ENCODE assay signal across 19 mouse cellular contexts in the genomic region with DNA sequence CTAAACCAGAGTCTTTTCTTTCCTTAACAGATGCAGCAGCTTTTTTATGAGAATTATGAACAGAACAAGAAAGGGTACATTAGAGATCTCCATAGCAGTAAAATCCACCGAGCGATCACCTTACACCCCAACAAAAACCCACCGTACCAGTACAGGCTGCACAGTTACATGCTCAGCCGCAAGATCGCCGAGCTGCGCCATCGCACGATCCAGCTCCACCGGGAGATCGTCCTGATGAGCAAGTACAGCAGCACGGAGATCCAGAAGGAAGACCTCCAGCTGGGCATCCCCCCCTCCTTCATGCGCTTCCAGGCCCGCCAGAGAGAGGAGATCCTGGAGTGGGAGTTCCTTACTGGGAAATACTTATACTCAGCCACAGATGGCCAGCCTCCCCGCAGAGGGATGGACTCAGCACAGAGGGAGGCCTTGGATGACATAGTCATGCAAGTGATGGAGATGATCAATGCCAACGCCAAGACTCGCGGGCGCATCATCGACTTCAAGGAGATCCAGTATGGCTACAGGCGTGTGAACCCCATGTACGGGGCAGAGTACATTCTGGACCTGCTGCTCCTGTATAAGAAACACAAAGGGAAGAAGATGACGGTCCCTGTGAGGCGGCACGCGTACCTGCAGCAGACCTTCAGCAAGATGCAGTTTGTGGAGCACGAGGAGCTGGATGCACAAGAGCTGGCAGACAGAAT.
DNase-seq lines count a peak whose midpoint lies in the region; TF ChIP-seq lines count a peak whose summit lies in the region.
"Had no signal": no experiment of that assay in that cellular context is flagged by ENCODE, and none has a peak within 500 bp of the region (broad histone marks: within the 10 kb centered on the region; RNA-seq: fewer than 3 reads in every experiment).

No protein-coding gene starts in this region.

- H3K36me3 ChIP-seq in E14TG2a.4 (ENCODE audit: insufficient read depth, low read length) (peaks cover 39% of the 10 kb centered on the region), ES-E14 (ENCODE audit: control insufficient read depth, insufficient read depth, low read length, poor library complexity, severe bottlenecking) (peaks cover 16% of the 10 kb centered on the region; the same call in 1 of the 2 replicates)

- H3K27me3 ChIP-seq in E14TG2a.4 (ENCODE audit: insufficient read depth, low read length), result no peaks in the 10 kb centered on the region
- H3K27me3 ChIP-seq: embryonic facial prominence, embryonic 12.5 days; forebrain, embryonic 12.5 days; forebrain, embryonic 15.5 days had no signal

- peak; percentile 90 for DNase-seq in heart, adult 11 months
- DNase-seq in heart, postnatal 25 days (ENCODE audit: low spot score), result no peak
- DNase-seq in ES-E14 (ENCODE audit: low read depth, low spot score), result no peak
- no peak for DNase-seq in right cerebral cortex, postnatal 10 days (ENCODE audit: low spot score in 2 of 2)
- no peak for DNase-seq in ovary, adult 18-20 months (ENCODE audit: low spot score)
- DNase-seq: adrenal gland, adult 8-10 months; adrenal gland, postnatal 14 days; adrenal gland, postnatal 36 days; cerebellum, adult 11-12 months; cerebellum, adult 2 months; cerebellum, adult 9-10 months; cerebellum, postnatal 10 days; cerebellum, postnatal 25 days; forebrain, postnatal 0 days had no signal

- H3K27ac ChIP-seq in ES-E14 (ENCODE audit: insufficient read depth, low read depth, low read length, poor library complexity, severe bottlenecking), result peak overlapping the region; percentile 20; the same call in 1 of the 2 replicates
- H3K27ac ChIP-seq: embryonic facial prominence, embryonic 10.5 days; embryonic facial prominence, embryonic 12.5 days; forebrain, embryonic 12.5 days; forebrain, embryonic 15.5 days had no signal

- H3K4me1 ChIP-seq in E14TG2a.4 (replicated peaks; ENCODE audit: low read depth, low read length) (peaks cover 18% of the 10 kb centered on the region), ES-E14 (ENCODE audit: control insufficient read depth in 2 of 2, insufficient read depth in 2 of 2, low read length in 2 of 2, poor library complexity in 1 of 2) (no peaks in the 10 kb centered on the region)
- H3K4me1 ChIP-seq: embryonic facial prominence, embryonic 10.5 days; embryonic facial prominence, embryonic 12.5 days; forebrain, embryonic 12.5 days; forebrain, embryonic 15.5 days had no signal

- H3K9ac ChIP-seq in ES-E14 (ENCODE audit: insufficient read depth, low read depth, low read length, poor library complexity, severe bottlenecking), result no peak overlapping the region
- H3K9ac ChIP-seq: embryonic facial prominence, embryonic 12.5 days; forebrain, embryonic 12.5 days; forebrain, embryonic 15.5 days; forebrain, postnatal 0 days had no signal

- in situ Hi-C loops in ES-E14 (cut with MboI; ENCODE audit: low sequenced_read_pairs in 2 of 2, unreplicated experiment in 2 of 2), result no loop called here

- H3K9me3 ChIP-seq in E14TG2a.4 (ENCODE audit: low read length) (no peaks in the 10 kb centered on the region), ES-E14 (ENCODE audit: control insufficient read depth, insufficient read depth, low read depth, low read length) (no peaks in the 10 kb centered on the region)
- H3K9me3 ChIP-seq: embryonic facial prominence, embryonic 10.5 days; embryonic facial prominence, embryonic 12.5 days; forebrain, embryonic 12.5 days; forebrain, embryonic 15.5 days had no signal

- intact Hi-C loops in heart, postnatal 25 days (cut with DNase I), result no loop called here

- TF ChIP-seq CTCF in E14TG2a.4 (conservative IDR thresholded peaks at IDR 0.05; ENCODE audit: low read length), result no peak

- peak overlapping the region; percentile 46 for H3K4me3 ChIP-seq in E14TG2a.4 (replicated peaks; ENCODE audit: low read length)
- H3K4me3 ChIP-seq in ES-E14 (ENCODE audit: insufficient read depth in 1 of 2, low read depth in 1 of 2, low read length in 2 of 2, poor library complexity in 1 of 2, severe bottlenecking in 1 of 2), result no peak overlapping the region
- H3K4me3 ChIP-seq: embryonic facial prominence, embryonic 10.5 days; embryonic facial prominence, embryonic 12.5 days; forebrain, embryonic 12.5 days; forebrain, embryonic 15.5 days had no signal

TF ChIP-seq in ES-E14, 5 proteins besides CTCF, POLR2A, EP300 and RAD21:
- no peak for TF ChIP-seq CHD2 (IDR thresholded peaks at IDR 0.05; ENCODE audit: low read depth, low read length)
- TF ChIP-seq MAFK (IDR thresholded peaks at IDR 0.05; ENCODE audit: insufficient read depth, low read depth, low read length), result no peak
- no peak for TF ChIP-seq ZC3H11A (IDR thresholded peaks at IDR 0.05; ENCODE audit: borderline replicate concordance, low read depth, low read length)
- TF ChIP-seq ZNF384 (IDR thresholded peaks at IDR 0.05; ENCODE audit: low read depth, low read length), result no peak
- no peak for TF ChIP-seq HCFC1 (IDR thresholded peaks at IDR 0.05; ENCODE audit: borderline replicate concordance, insufficient read depth, low read length)
